Mouse (Mus musculus) limb, embryonic 11.5 days (tissue): ENCODE results near the gene Mmaa. TPM values are rescaled to one million over a fixed set of nuclear protein-coding genes. Genes with fewer than 3 reads are reported as not detected.

Experiments used
- ATAC-seq: fragments of 200-750 bp; cut with Nextera tagmentation; 2 replicates; pipeline ENCODE4 v1.8.0; 2017; ENCODE audit warnings: low read depth; ENCODE audit not compliant: insufficient number of reproducible peaks, low FRiP score, low TSS enrichment
- DNase-seq: peaks from one replicate; pipeline ENCODE4 v3.0.0-alpha.2; 2015; ENCODE audit warnings: low spot score
- H3K27ac ChIP-seq: fragments of 300-500 bp; sonication (generic); replicated peaks from 2 replicates; pipeline ENCODE4 v1.5.1; 2014; ENCODE audit warnings: low read depth, mild to moderate bottlenecking, low read length
- H3K27me3 ChIP-seq: fragments of 300-500 bp; sonication (generic); 2 replicates; pipeline ENCODE4 v1.6.1; 2014; ENCODE audit warnings: mild to moderate bottlenecking, low read length, mixed read lengths; ENCODE audit not compliant: control insufficient read depth, insufficient read depth
- H3K36me3 ChIP-seq: fragments of 300-500 bp; sonication (generic); 2 replicates; pipeline ENCODE4 v1.6.1; 2014; ENCODE audit warnings: mild to moderate bottlenecking, low read length, moderate library complexity, mixed read lengths; ENCODE audit not compliant: control insufficient read depth, insufficient read depth
- H3K4me1 ChIP-seq: fragments of 300-500 bp; sonication (generic); 2 replicates; pipeline ENCODE4 v1.6.1; 2014; ENCODE audit warnings: low read length, mixed read lengths; ENCODE audit not compliant: control insufficient read depth, insufficient read depth
- H3K4me2 ChIP-seq: fragments of 300-500 bp; sonication (generic); 2 replicates; pipeline ENCODE4 v1.6.1; 2014; ENCODE audit warnings: low read depth, mild to moderate bottlenecking, moderate library complexity; ENCODE audit not compliant: severe bottlenecking
- H3K4me3 ChIP-seq: fragments of 300-500 bp; sonication (generic); 2 replicates; pipeline ENCODE4 v1.5.1; 2014; ENCODE audit warnings: low read depth, low read length
- H3K9ac ChIP-seq: fragments of 300-500 bp; sonication (generic); 2 replicates; pipeline ENCODE4 v1.6.1; 2014; ENCODE audit warnings: mild to moderate bottlenecking, low read length
- H3K9me3 ChIP-seq: fragments of 300-500 bp; sonication (generic); 2 replicates; pipeline ENCODE4 v1.6.1; 2016; ENCODE audit warnings: low read length; ENCODE audit not compliant: control insufficient read depth
- WGBS: fragments of 180-500 bp; shearing (Covaris S2); extraction: QIAGEN DNeasy Blood & Tissue Kit; methylation state at CpG from one replicate; pipeline ENCODE4 v1.1.7; 2014; 5-methylcytosine and 5-hydroxymethylcytosine counted together
- polyA plus RNA-seq: library from polyadenylated mRNA; unstranded; fragments of >200 nt; fragmentation: Nextera tagmentation; extraction: Ambion mirVana; gene quantifications from 2 replicates; pipeline ENCODE4 v1.2.1, GENCODE M21; 2014

Gene Mmaa
- polyA plus RNA-seq, 1 experiment from 2014 or later = 12.5 TPM

GRCm38 (mm10) chr8:79256076-79256705, 38.5 kb downstream of the Mmaa start:
- H3K36me3 ChIP-seq = no peaks in the 10 kb centered on the region
- H3K27me3 ChIP-seq = no peaks in the 10 kb centered on the region
- DNase-seq (no peak), ATAC-seq (no peak)
- no peak overlapping the region for H3K4me3 ChIP-seq
- H3K9me3 ChIP-seq = no peaks in the 10 kb centered on the region
- H3K9ac ChIP-seq = no peak overlapping the region
- H3K4me2 ChIP-seq = no peak overlapping the region
- 86% methylated on average over 8 of the region's 8 CpGs for WGBS
- no peak overlapping the region for H3K27ac ChIP-seq
- no peaks in the 10 kb centered on the region for H3K4me1 ChIP-seq

DNA sequence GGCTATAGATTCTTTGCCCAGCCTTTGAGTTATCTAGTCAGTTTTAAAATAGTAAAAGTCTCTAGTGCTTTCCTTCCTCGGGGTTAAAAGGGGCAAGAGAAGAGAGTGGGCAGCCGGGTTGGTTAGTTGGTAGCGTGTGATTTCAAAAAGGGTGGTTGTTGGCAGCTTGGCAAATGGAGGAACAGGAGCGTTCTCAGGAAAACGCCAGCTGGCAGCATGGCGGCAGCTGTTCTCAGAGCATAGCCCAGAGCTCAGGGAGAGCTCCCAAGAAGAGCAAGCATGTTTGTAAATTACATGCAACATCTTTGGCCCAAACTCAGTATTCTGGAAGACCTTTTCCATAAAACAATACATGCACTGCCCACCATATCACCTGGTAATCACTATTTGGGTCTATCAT, 41.0 kb downstream of the Mmaa start:
- no peak for ATAC-seq
- no peak overlapping the region for H3K9ac ChIP-seq
- no peak for DNase-seq
- H3K4me3 ChIP-seq = no peak overlapping the region
- 86% methylated on average over 6 of the region's 6 CpGs for WGBS
- no peak overlapping the region for H3K4me2 ChIP-seq
- no peaks in the 10 kb centered on the region for H3K27me3 ChIP-seq
- no peaks in the 10 kb centered on the region for H3K9me3 ChIP-seq
- no peaks in the 10 kb centered on the region for H3K4me1 ChIP-seq
- H3K27ac ChIP-seq = no peak overlapping the region
- H3K36me3 ChIP-seq = no peaks in the 10 kb centered on the region

DNA sequence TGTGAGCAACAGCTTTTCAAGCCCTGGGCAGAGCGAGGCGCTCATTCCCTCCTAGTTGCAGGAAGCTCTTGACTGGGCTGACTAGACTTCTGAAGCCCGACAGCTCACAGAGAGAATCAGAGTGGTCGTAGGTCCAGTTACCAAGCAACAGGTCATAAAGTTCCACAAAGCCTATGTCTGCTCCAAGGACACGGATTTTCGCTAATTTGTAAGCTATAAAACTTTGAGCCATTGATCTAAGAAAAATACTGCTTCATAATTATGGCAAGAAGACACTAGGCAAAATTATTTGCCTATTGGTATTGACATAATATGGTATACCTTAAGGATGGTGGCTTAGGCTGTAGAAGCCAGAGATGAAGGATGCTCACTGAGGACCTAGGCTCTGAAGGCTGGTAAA, 46.3 kb downstream of the Mmaa start, which contains the start of gene 1700011L22Rik:
1700011L22Rik (minus strand) TSS at position 101 of the 400 bp plus-strand sequence.
- DNase-seq (no peak), ATAC-seq (no peak)
- Histone ChIP-seq H3K9ac (no peak within 1 kb of the TSS), H3K4me2 (no peak within 1 kb of the TSS), H3K9me3 (no peaks in the 10 kb centered on the region), H3K4me1 (0 out of 2 replicates have a peak, but pooled peaks cover 3% of the 10 kb centered on the region), H3K27ac (no peak within 1 kb of the TSS; the same call in 1 of the 2 replicates), H3K4me3 (no peak within 1 kb of the TSS), H3K27me3 (no peaks in the 10 kb centered on the region), H3K36me3 (no peaks in the 10 kb centered on the region)
- 56% methylated on average over 6 of the region's 6 CpGs for WGBS

DNA sequence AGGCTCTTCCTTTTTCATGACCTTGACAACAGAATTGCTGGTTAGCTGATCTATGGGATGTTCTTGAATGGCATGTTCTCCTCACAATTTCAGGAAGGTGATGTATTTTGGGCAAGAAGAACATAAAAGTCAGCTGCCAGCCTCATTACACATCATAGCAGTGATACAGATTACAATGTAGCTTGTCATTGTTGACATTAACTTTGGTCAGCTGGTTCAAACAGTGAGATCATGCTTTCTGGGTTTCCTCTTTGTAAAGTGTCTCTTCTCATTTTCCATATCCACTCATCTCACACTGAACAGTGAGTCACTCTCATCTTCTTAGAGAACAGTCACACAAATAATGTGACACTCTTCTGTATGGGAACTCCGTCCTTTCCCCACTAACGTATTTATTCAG, 51.3 kb downstream of the Mmaa start:
- no peak for DNase-seq
- H3K36me3 ChIP-seq = no peaks in the 10 kb centered on the region
- H3K4me3 ChIP-seq = no peak overlapping the region
- no peaks in the 10 kb centered on the region for H3K9me3 ChIP-seq
- ATAC-seq = no peak
- H3K4me2 ChIP-seq = no peak overlapping the region
- 0 out of 2 replicates have a peak, but pooled peaks cover 3% of the 10 kb centered on the region for H3K4me1 ChIP-seq
- no peak overlapping the region for H3K27ac ChIP-seq
- WGBS = 98% methylated on average over 2 of the region's 2 CpGs
- H3K27me3 ChIP-seq = no peaks in the 10 kb centered on the region
- no peak overlapping the region for H3K9ac ChIP-seq

- Histone ChIP-seq H3K9me3 (no peaks in the 10 kb centered on the region), H3K4me1 (no peaks in the 10 kb centered on the region), H3K4me3 (no peak overlapping the region), H3K9ac (no peak overlapping the region), H3K27ac (no peak overlapping the region), H3K4me2 (no peak overlapping the region), H3K36me3 (no peaks in the 10 kb centered on the region), H3K27me3 (no peaks in the 10 kb centered on the region)
- ATAC-seq (no peak), DNase-seq (no peak)
- WGBS = 87% methylated on average over 7 of the region's 7 CpGs
Observed at GRCm38 (mm10) chr8:79239996-79240395, 54.7 kb downstream of the Mmaa start.

- Histone ChIP-seq H3K4me3 (no peak overlapping the region), H3K4me1 (no peaks in the 10 kb centered on the region), H3K9me3 (no peaks in the 10 kb centered on the region), H3K9ac (no peak overlapping the region), H3K4me2 (no peak overlapping the region), H3K27me3 (no peaks in the 10 kb centered on the region), H3K36me3 (no peaks in the 10 kb centered on the region), H3K27ac (no peak overlapping the region)
- no peak for DNase-seq
- ATAC-seq = no peak
- 87% methylated on average over 3 of the region's 3 CpGs for WGBS
Observed at GRCm38 (mm10) chr8:79239320-79239719, 55.4 kb downstream of the Mmaa start.

DNA sequence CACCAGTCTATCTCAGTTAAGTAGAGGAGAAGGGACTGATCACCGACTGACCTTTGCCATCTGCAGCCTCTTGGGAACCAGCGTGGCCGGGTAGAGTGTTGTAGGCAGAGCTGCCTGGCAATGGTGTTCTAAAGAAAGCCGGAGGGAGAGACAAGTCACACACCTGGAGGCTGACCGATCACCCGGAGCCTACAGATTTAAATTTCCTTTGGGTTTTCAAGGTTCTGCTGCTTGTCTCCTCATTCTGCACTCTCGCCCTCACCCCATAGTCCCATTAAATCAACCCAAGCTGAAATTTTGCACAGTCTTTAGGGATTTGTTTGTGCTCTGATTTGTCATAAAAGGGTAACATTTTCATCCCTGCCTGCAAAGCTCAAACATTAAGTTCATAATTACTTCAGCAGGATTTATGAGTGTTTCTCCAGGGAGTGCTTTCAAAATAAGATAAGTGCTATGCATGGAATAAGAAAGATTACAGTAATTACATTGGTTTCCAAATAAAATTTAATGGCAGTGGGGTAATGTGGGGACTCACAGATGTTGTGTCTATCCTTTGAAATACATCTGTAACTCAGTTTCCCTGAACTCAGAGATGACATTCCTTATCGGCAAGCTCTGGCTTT, 65.4 kb downstream of the Mmaa start:
- DNase-seq (peak; percentile 19), ATAC-seq (no peak)
- Histone ChIP-seq H3K4me1 (no peaks in the 10 kb centered on the region), H3K27me3 (no peaks in the 10 kb centered on the region), H3K36me3 (no peaks in the 10 kb centered on the region), H3K4me3 (no peak overlapping the region), H3K9ac (no peak overlapping the region), H3K9me3 (no peaks in the 10 kb centered on the region), H3K27ac (no peak overlapping the region), H3K4me2 (no peak overlapping the region)
- 81% methylated on average over 8 of the region's 8 CpGs for WGBS

- Histone ChIP-seq H3K27ac (no peak overlapping the region), H3K27me3 (no peaks in the 10 kb centered on the region), H3K36me3 (no peaks in the 10 kb centered on the region), H3K4me2 (no peak overlapping the region), H3K9me3 (no peaks in the 10 kb centered on the region), H3K4me1 (no peaks in the 10 kb centered on the region), H3K4me3 (no peak overlapping the region), H3K9ac (no peak overlapping the region)
- WGBS = 91% methylated on average over 3 of the region's 3 CpGs
- ATAC-seq (no peak), DNase-seq (peak; percentile 9)
Observed at GRCm38 (mm10) chr8:79227916-79228315, 66.8 kb downstream of the Mmaa start.
